Mouse (Mus musculus) ES-E14 (cell line): ENCODE results near the gene Cfap77. TPM values are rescaled to one million over a fixed set of nuclear protein-coding genes. Genes with fewer than 3 reads are reported as not detected.
A peak's percentile ranks its signal among the peaks of the same experiment; 100 is the strongest.

Experiments
- DNase-seq: peaks from one replicate; pipeline ENCODE4 v3.0.0-alpha.2; 2013; ENCODE audit warnings: low read depth, low spot score
- H3K27ac ChIP-seq: 2 replicates; pipeline ENCODE4 v1.5.1; 2012; ENCODE audit warnings: low read depth, mild to moderate bottlenecking, low read length, moderate library complexity, mixed read lengths; ENCODE audit not compliant: poor library complexity, insufficient read depth, severe bottlenecking
- H3K36me3 ChIP-seq: 2 replicates; pipeline ENCODE4 v1.6.1; 2012; ENCODE audit warnings: mild to moderate bottlenecking, low read length, moderate library complexity, mixed read lengths; ENCODE audit not compliant: control insufficient read depth, poor library complexity, insufficient read depth, severe bottlenecking
- H3K4me1 ChIP-seq, 2 experiments: fragments of 150-350 bp in 1 of 2; sonication (generic) in 1 of 2; 2 replicates each; pipeline ENCODE4 v1.6.1; 2012; ENCODE audit warnings: low read length in 2 of 2, mild to moderate bottlenecking in 1 of 2, mixed read lengths in 1 of 2; ENCODE audit not compliant: control insufficient read depth in 2 of 2, insufficient read depth in 2 of 2, poor library complexity in 1 of 2
- H3K4me3 ChIP-seq, 2 experiments: fragments of 150-350 bp in 1 of 2; sonication (generic) in 1 of 2; 2 replicates each; pipeline ENCODE4 v1.5.1; 2012; ENCODE audit warnings: low read length in 2 of 2, low read depth in 1 of 2, mild to moderate bottlenecking in 1 of 2, mixed read lengths in 1 of 2; ENCODE audit not compliant: insufficient read depth in 1 of 2, poor library complexity in 1 of 2, severe bottlenecking in 1 of 2
- H3K9ac ChIP-seq: 2 replicates; pipeline ENCODE4 v1.6.1; 2012; ENCODE audit warnings: low read depth, mild to moderate bottlenecking, low read length, mixed read lengths; ENCODE audit not compliant: poor library complexity, insufficient read depth, severe bottlenecking
- H3K9me3 ChIP-seq: fragments of 150-350 bp; sonication (generic); 2 replicates; pipeline ENCODE4 v1.6.1; 2012; ENCODE audit warnings: low read depth, mild to moderate bottlenecking, low read length; ENCODE audit not compliant: control insufficient read depth, insufficient read depth
- CHD2 ChIP-seq: IDR thresholded peaks from 2 replicates; pipeline ENCODE4 v1.6.1; 2014; ENCODE audit warnings: mild to moderate bottlenecking, low read depth, low read length, inconsistent platforms
- HCFC1 ChIP-seq: IDR thresholded peaks from 2 replicates; pipeline ENCODE4 v1.6.1; 2012; ENCODE audit warnings: low read length, inconsistent platforms, borderline replicate concordance; ENCODE audit not compliant: insufficient read depth
- MAFK ChIP-seq: IDR thresholded peaks from 2 replicates; pipeline ENCODE4 v1.6.1; 2014; ENCODE audit warnings: mild to moderate bottlenecking, low read depth, low read length, inconsistent platforms; ENCODE audit not compliant: insufficient read depth
- ZC3H11A ChIP-seq: IDR thresholded peaks from 2 replicates; pipeline ENCODE4 v1.6.1; 2012; ENCODE audit warnings: low read depth, mild to moderate bottlenecking, inconsistent platforms, low read length, borderline replicate concordance
- ZNF384 ChIP-seq: IDR thresholded peaks from 2 replicates; pipeline ENCODE4 v1.6.1; 2012; ENCODE audit warnings: low read depth, low read length, inconsistent platforms
- in situ Hi-C, 2 experiments: fragments of 600-800 bp; cut with MboI; formaldehyde crosslinking; loops; one replicate each; pipeline ENCODE4 v1.15.1; 2025; ENCODE audit warnings: low sequenced_read_pairs in 2 of 2, inconsistent platforms in 1 of 2; ENCODE audit not compliant: unreplicated experiment in 2 of 2
- total RNA-seq: library from RNA; depleted of rRNA; stranded (reverse); fragments of 300-350 nt; gene quantifications from 2 replicates; pipeline ENCODE4 v1.2.3, GENCODE M21; 2012

Gene Cfap77
- total RNA-seq, 1 experiment = 1.0 TPM

- DNase-seq = no peak
- peak overlapping the region; percentile 75 for H3K9ac ChIP-seq
- H3K36me3 ChIP-seq = no peaks in the 10 kb centered on the region
- H3K9me3 ChIP-seq = no peaks in the 10 kb centered on the region
- in situ Hi-C loops = loop anchor here (5.0 to 10.0 kb wide), 3 partner anchors 129 to 299 kb away; no protein-coding TSS in a partner anchor
- no peaks in the 10 kb centered on the region for H3K4me1 ChIP-seq
- H3K27ac ChIP-seq = no peak overlapping the region
- TF ChIP-seq CHD2 (no peak), ZNF384 (no peak), MAFK (no peak), ZC3H11A (peak; percentile 27; the same call in 1 of the 2 replicates)
- peak overlapping the region; percentile 65 to 79 for H3K4me3 ChIP-seq
These were observed 893 bp downstream of the Cfap77 start for GRCm38 (mm10) chr2:29053802-29054544.

GRCm38 (mm10) chr2:29052943-29053454 lies 1.9 kb downstream of the Cfap77 start:
- no peak overlapping the region for H3K27ac ChIP-seq
- no peak overlapping the region for H3K9ac ChIP-seq
- no peaks in the 10 kb centered on the region for H3K9me3 ChIP-seq
- H3K36me3 ChIP-seq = no peaks in the 10 kb centered on the region
- H3K4me1 ChIP-seq = no peaks in the 10 kb centered on the region
- DNase-seq = no peak
- in situ Hi-C loops = loop anchor here (5.0 to 10.0 kb wide), 3 partner anchors 128 to 298 kb away; no protein-coding TSS in a partner anchor
- no peak overlapping the region for H3K4me3 ChIP-seq
- TF ChIP-seq ZNF384 = no peak
- no peak for TF ChIP-seq CHD2
- TF ChIP-seq MAFK = no peak
- TF ChIP-seq HCFC1 = no peak
- TF ChIP-seq ZC3H11A = peak; percentile 8; the same call in 1 of the 2 replicates

- H3K9ac ChIP-seq = no peak overlapping the region
- no peaks in the 10 kb centered on the region for H3K4me1 ChIP-seq
- H3K27ac ChIP-seq = no peak overlapping the region
- in situ Hi-C loops = loop anchor here (5.0 to 10.0 kb wide), 3 partner anchors 127 to 297 kb away; no protein-coding TSS in a partner anchor
- no peaks in the 10 kb centered on the region for H3K36me3 ChIP-seq
- TF ChIP-seq MAFK (no peak), ZC3H11A (no peak), HCFC1 (no peak), CHD2 (no peak), ZNF384 (no peak)
- H3K4me3 ChIP-seq = no peak overlapping the region
- no peak for DNase-seq
- H3K9me3 ChIP-seq = no peaks in the 10 kb centered on the region
These were observed 2.9 kb downstream of the Cfap77 start for GRCm38 (mm10) chr2:29051932-29052331.

- Histone ChIP-seq H3K4me1 (peaks cover 0 to 2% of the 10 kb centered on the region in 2 experiments; a peak in 1 of 4 replicates), H3K9ac (no peak overlapping the region), H3K36me3 (no peaks in the 10 kb centered on the region), H3K4me3 (no peak overlapping the region), H3K9me3 (no peaks in the 10 kb centered on the region), H3K27ac (no peak overlapping the region)
- no peak for DNase-seq
- no peak for TF ChIP-seq MAFK
- no peak for TF ChIP-seq CHD2
- no peak for TF ChIP-seq ZNF384
- no peak for TF ChIP-seq HCFC1
- TF ChIP-seq ZC3H11A = no peak
- in situ Hi-C loops = no loop called here
These were observed 8.7 kb downstream of the Cfap77 start for GRCm38 (mm10) chr2:29046151-29046550.
